Mouse (Mus musculus) heart, embryonic 15.5 days (tissue): Measurements from ENCODE around the gene Lhx6. TPM values are rescaled to one million over a fixed set of nuclear protein-coding genes. Genes with fewer than 3 reads are reported as not detected.

ENCODE experiments used
- polyA plus RNA-seq: library from polyadenylated mRNA; unstranded; fragments of >200 nt; fragmentation: Nextera tagmentation; extraction: Ambion mirVana; gene quantifications from 2 replicates; pipeline ENCODE4 v1.2.1, GENCODE M21; 2015

Gene Lhx6
- polyA plus RNA-seq, 1 experiment from 2014 or later, result 1.5 TPM

Other genes starting within 250 kb of the Lhx6 start
- gene Ttll11, start 125.5 kb downstream of the Lhx6 start, polyA plus RNA-seq, result 0.94 and 1.0 TPM in 2 replicates
- 411 and 477 TPM in 2 replicates for gene Ndufa8, start 56.0 kb downstream of the Lhx6 start, polyA plus RNA-seq
- gene Morn5, start 56.0 kb downstream of the Lhx6 start, polyA plus RNA-seq, result 0.24 and 0.34 TPM in 2 replicates
- 32.4 and 38.6 TPM in 2 replicates for gene Mrrf, start 31.0 kb upstream of the Lhx6 start, polyA plus RNA-seq
- 62.6 and 63.6 TPM in 2 replicates for gene Rbm18, start 31.4 kb upstream of the Lhx6 start, polyA plus RNA-seq
- gene Ptgs1, start 125.0 kb upstream of the Lhx6 start, polyA plus RNA-seq, result 23.0 and 29.7 TPM in 2 replicates